Mouse (Mus musculus) thymus, adult 2 months (tissue): Measurements from ENCODE around the gene Snip1. TPM values are rescaled to one million over a fixed set of nuclear protein-coding genes. Genes with fewer than 3 reads are reported as not detected.
A peak's percentile ranks its signal among the peaks of the same experiment; 100 is the strongest.

Experiments used
- DNase-seq: peaks from one replicate; pipeline ENCODE4 v3.0.0; 2021
- H3K27ac ChIP-seq: fragments of 200-500 bp; 2 replicates; pipeline ENCODE4 v1.5.1; 2012; ENCODE audit warnings: low read length, control low read depth; ENCODE audit not compliant: control insufficient read depth, insufficient read depth
- H3K27me3 ChIP-seq: fragments of 200-500 bp; 2 replicates; pipeline ENCODE4 v1.6.1; 2012; ENCODE audit warnings: mild to moderate bottlenecking, low read length, moderate library complexity, mixed read lengths; ENCODE audit not compliant: control insufficient read depth, insufficient read depth
- H3K36me3 ChIP-seq: fragments of 200-500 bp; 2 replicates; pipeline ENCODE4 v1.6.1; 2012; ENCODE audit warnings: mild to moderate bottlenecking, low read length, moderate library complexity; ENCODE audit not compliant: control insufficient read depth, insufficient read depth
- H3K4me1 ChIP-seq: fragments of 200-500 bp; replicated peaks from 2 replicates; pipeline ENCODE4 v1.6.1; 2012; ENCODE audit warnings: low read length; ENCODE audit not compliant: control insufficient read depth, insufficient read depth
- H3K4me3 ChIP-seq: fragments of 200-500 bp; 2 replicates; pipeline ENCODE4 v1.5.1; 2012; ENCODE audit warnings: mild to moderate bottlenecking, low read length, control low read depth, moderate library complexity; ENCODE audit not compliant: control insufficient read depth, insufficient read depth
- CTCF ChIP-seq: fragments of 200-500 bp; IDR thresholded peaks from 2 replicates; pipeline ENCODE4 v1.5.1; 2012; ENCODE audit warnings: mild to moderate bottlenecking, control low read depth, low read length, moderate library complexity, borderline replicate concordance; ENCODE audit not compliant: control insufficient read depth, poor library complexity, insufficient read depth; ENCODE audit errors: extremely low read depth
- POLR2A ChIP-seq: fragments of 200-500 bp; IDR thresholded peaks from 2 replicates; pipeline ENCODE4 v1.6.1; 2012; ENCODE audit warnings: mild to moderate bottlenecking, low read length, control low read depth, moderate library complexity; ENCODE audit not compliant: control insufficient read depth, poor library complexity, insufficient read depth; ENCODE audit errors: extremely low read depth
- WGBS: fragments of 180-500 bp; shearing (Covaris S2); methylation state at CpG from one replicate; pipeline ENCODE4 v1.1.7; 2018; 5-methylcytosine and 5-hydroxymethylcytosine counted together
- polyA plus RNA-seq: library from polyadenylated mRNA; depleted of rRNA; stranded (reverse); fragments of >200 nt; gene quantifications from 2 replicates; pipeline ENCODE4 v1.2.3, GENCODE M21; 2012

Snip1 gene
- polyA plus RNA-seq, 1 experiment: 20.5 TPM

DNA sequence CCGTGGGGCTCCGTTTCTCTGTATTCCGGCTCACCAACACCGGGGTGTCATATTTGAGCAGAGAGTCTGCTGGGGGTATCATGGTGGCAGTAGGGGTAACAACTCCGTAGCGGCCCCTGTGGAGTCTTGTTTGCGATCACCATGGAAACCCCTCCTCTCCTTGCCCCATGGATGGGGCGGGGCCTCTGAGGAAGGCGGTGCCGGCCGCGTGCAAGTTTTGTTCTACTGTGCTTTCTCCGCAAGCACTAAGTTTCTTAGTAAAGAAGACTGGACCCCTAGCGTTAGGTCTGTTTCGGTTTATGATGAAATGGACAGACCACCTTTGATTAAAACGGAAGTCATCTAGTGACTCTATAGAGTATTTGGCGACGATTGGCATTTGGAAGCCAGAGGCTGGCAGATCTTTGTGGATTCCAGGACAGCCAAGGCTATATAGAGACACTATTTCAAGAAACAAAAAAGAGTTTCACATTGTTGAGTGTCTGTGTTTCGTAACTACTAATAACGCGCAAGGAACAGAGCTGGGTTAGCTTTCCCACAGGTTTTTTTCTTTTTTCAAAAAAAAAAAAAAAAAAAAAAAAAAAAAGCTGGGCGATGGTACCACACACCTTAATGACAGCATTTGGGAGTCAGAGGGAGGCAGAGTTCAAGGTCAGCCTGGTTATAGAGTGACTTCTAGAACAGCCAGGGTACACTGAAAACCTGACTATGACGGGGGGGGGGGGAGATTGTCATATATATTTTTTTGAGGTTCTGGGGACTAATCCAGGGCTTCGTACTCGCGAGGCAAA, 760 bp upstream of the Snip1 start, which contains the start of gene Dnali1:
Gene Dnali1 (minus strand): TSS at position 187 of the 791 bp plus-strand sequence.
- peak within 1 kb of the TSS; percentile 46 for H3K4me3 ChIP-seq
- TF ChIP-seq CTCF: no peak
- TF ChIP-seq POLR2A: no peak

DNA sequence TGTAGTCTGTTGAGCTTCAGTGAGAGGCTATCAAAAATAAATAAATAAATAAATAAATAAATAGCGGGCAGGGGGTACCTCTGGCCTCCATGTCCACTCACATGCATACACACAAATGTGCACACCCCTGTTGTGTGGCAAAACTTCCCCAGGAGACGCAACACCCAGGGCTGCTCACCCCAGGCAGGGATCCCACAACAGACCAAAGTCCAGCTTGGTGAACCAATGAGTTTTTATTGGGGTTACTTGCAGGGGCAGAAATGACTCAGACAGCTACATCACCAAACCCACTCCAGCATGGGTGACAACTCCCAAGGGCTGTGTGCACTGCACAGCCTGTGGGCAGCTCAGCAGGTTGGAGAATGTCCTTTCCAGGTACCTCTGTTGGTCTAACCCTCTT, 11.2 kb downstream of the Snip1 start:
- no peak overlapping the region for H3K27ac ChIP-seq
- WGBS: 95% methylated on average over 2 of the region's 2 CpGs

More for the DNA sequence above, 760 bp upstream of the Snip1 start, which contains the start of gene Dnali1:
- Histone ChIP-seq H3K4me1 (peaks cover 13% of the 10 kb centered on the region), H3K27me3 (no peaks in the 10 kb centered on the region), H3K27ac (no peak within 1 kb of the TSS), H3K36me3 (peaks cover 13% of the 10 kb centered on the region)
- peak; percentile 64 for DNase-seq
- 7% methylated on average over 26 of the region's 26 CpGs for WGBS

DNA sequence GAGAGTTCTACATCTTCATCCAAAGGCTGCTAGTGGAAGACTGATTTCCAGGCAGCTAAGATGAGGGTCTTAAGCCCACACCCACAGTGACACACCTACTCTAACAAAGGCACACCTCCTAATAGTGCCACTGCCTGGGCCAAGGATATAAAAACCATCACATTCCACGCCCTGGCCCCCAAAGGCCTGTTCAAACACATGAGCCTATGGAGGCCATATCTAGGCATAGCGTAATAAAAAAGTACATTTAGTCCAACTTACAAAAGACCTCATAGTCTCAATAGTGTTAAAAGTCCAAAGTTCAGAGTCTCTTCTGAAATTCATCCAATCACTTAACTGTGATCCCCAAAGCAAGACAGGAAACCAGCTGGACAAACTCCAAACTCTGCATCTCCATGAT, 12.2 kb downstream of the Snip1 start:
- no peaks in the 10 kb centered on the region for H3K4me1 ChIP-seq
- peaks cover 19% of the 10 kb centered on the region for H3K36me3 ChIP-seq
- TF ChIP-seq POLR2A (no peak), CTCF (no peak)
- no peaks in the 10 kb centered on the region for H3K27me3 ChIP-seq
- DNase-seq: no peak
- H3K27ac ChIP-seq: no peak overlapping the region
- WGBS: 94% methylated on average over 2 of the region's 2 CpGs
- H3K4me3 ChIP-seq: no peak overlapping the region

More for the DNA sequence above, 11.2 kb downstream of the Snip1 start:
- Histone ChIP-seq H3K4me3 (no peak overlapping the region), H3K27me3 (no peaks in the 10 kb centered on the region), H3K4me1 (no peaks in the 10 kb centered on the region), H3K36me3 (peaks cover 29% of the 10 kb centered on the region)
- DNase-seq: no peak
- TF ChIP-seq CTCF (no peak), POLR2A (no peak)

DNA sequence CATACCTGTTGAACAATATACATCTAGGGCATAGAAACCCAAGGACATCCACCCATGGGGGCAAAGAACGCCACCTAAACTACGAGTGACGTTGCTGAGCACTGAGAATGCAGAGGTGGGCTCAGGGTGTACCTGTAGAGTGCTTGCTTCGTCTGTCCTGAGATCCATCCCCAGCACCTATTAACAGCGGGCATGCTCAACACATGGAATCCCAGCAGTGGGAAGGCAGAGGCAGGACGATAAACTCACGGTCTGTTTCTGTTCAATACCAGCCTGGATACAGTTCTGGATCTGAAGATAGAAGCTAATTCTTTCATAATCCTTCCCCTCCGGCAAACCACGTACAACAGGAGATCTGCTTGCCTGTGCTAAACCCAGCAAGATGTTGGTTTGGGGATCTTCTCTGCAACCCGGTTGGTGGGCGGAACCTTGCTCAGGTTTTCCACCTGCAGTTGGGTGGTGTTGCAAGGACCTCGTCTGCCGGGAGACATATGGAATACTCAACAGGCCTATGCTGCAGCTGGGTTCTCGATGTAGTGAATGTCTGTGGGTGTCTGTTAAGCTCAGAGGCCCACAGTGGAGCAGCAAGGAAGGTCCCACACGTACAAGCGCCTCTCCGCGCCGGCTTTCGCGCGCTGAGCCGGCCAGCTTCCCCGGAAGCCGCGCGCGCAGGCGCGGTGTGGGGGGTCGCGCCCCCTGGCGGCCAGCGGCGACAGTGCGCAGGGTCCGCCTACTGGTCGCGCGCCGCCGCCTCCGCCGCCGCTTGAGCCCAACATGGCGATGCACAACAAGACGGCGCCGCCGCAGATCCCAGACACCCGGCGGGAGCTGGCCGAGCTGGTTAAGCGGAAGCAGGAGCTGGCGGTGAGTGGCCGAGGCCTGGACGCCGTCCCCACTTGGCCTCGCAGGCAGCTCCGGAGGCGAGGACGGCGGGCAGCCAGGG, 18.2 kb downstream of the Snip1 start, which contains the start of gene Meaf6:
Gene Meaf6 (plus strand): TSS at position 732 of the 943 bp plus-strand sequence.
- Histone ChIP-seq H3K4me1 (peaks cover 7% of the 10 kb centered on the region), H3K4me3 (peak within 1 kb of the TSS; percentile 82), H3K27me3 (no peaks in the 10 kb centered on the region), H3K36me3 (no peaks in the 10 kb centered on the region; the same call in 1 of the 2 replicates), H3K27ac (0 out of 2 replicates have a peak within 1 kb of the TSS, but pooled peaks have one; percentile 22)
- WGBS: 2% methylated on average over 63 of the region's 63 CpGs
- peak; percentile 95 for DNase-seq
- TF ChIP-seq CTCF (peak; percentile 100), POLR2A (peak; percentile 62)

DNA sequence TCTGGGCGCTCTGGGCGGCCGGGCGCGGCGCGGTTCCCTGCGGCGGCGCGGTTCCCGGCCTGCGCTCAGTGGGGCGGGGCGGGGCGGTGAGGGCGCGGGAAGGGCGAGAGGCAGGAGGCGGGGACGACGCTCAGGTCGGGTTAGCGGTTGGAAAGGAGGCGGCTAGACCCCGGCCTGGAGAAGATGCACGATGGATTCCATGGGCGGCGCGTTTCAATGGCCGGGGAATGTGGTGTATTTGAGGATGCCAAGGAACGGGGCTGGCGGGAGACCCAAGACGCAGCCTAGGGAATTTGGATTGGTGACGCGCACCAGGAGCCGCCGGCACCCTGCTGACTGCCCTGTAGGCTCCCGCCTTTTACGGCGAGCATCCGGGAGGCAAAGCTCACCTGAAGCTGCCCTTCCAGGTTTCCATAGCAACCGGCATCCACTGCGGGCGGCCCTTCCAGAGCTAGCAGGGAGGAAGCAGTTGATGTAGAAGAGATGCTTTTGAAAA, 18.9 kb downstream of the Snip1 start:
- peaks cover 6% of the 10 kb centered on the region for H3K36me3 ChIP-seq
- H3K4me3 ChIP-seq: peak overlapping the region; percentile 82
- 0 out of 2 replicates have a peak overlapping the region, but pooled peaks have one; percentile 22 for H3K27ac ChIP-seq
- H3K27me3 ChIP-seq: no peaks in the 10 kb centered on the region
- TF ChIP-seq CTCF: no peak
- TF ChIP-seq POLR2A: no peak
- H3K4me1 ChIP-seq: peaks cover 7% of the 10 kb centered on the region
- no peak for DNase-seq
- WGBS: under 1% methylated on average over 44 of the region's 45 CpGs

DNA sequence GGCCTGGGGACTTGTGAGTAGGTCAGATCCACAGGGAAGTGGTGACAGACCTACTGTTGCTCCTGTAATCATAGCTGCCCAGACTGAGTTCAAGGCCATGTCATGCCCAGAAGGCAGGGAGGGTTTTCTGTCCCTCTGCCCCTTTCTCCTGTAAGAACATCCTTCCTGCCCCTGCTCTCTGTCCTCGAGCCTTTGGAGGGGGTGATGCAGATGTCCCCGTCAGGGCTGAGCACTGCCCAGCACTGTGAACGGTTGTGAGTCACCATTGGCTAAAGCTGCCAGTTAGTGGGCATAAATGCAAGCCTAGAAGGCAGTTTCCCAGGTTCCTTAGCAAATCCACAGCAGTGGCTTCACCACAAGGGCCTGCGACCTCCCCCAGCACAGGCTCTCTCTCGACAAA, 26.6 kb downstream of the Snip1 start:
- H3K36me3 ChIP-seq: peaks cover 13% of the 10 kb centered on the region
- no peaks in the 10 kb centered on the region for H3K27me3 ChIP-seq
- H3K4me3 ChIP-seq: no peak overlapping the region
- no peak for DNase-seq
- WGBS: 97% methylated on average over 5 of the region's 5 CpGs
- H3K27ac ChIP-seq: no peak overlapping the region
- TF ChIP-seq POLR2A (no peak), CTCF (no peak)
- H3K4me1 ChIP-seq: no peaks in the 10 kb centered on the region
